Mouse (Mus musculus) frontal cortex, postnatal 14 days (tissue): Measurements from ENCODE around the gene Hkdc1.
"Not testable (repeated sequence)": the region's sequence is repeated elsewhere in the genome, so short reads cannot be mapped to it uniquely, and the experiment has no call there.

Source experiments
- DNase-seq, 2 experiments: peaks; one replicate each; pipeline ENCODE4 v3.0.0; 2022; ENCODE audit warnings: low spot score in 2 of 2

The Hkdc1 gene

DNA sequence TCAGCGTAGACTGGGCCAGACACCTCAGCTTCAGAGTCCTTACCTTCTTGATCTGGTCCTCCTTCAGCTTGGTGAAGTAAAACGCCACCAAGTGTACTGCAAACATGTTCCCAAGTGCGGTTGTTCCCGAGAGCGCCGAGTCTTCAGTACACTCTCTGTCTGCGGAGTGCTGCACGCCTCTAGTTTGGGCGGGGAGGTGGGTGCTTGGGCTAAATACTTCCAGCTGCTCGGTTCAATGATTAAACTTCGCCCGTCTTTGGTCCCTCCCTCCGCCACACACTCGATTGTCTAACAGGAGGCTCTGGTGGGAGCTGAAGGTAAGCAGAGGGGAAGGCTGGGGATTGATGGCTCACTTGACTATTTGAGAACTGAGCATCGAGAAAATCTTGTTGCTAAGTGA, at the start of gene Hkdc1:
TSS of gene Hkdc1 (minus strand) at position 237 of the 400 bp plus-strand sequence.
- DNase-seq: no peak

DNA sequence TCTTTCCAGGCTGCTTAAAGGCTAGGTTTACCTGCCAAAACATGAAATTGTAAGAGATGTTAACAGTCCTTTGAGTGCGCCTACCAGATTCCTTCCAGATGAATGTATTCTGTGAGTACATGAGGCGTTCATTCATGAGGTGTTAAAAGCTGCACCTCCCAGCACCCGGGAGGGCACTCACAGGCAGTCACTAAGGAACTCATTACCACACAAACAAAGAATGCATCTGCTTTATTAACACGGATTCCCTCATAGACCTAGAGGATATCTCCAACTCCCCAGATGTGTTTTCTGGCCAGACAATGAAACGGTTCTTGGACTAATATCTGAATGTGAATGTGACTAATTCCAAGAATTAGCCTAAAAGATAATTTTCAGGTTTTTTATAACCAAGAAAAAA, 48.8 kb upstream of the Hkdc1 start:
- no peak for DNase-seq

DNA sequence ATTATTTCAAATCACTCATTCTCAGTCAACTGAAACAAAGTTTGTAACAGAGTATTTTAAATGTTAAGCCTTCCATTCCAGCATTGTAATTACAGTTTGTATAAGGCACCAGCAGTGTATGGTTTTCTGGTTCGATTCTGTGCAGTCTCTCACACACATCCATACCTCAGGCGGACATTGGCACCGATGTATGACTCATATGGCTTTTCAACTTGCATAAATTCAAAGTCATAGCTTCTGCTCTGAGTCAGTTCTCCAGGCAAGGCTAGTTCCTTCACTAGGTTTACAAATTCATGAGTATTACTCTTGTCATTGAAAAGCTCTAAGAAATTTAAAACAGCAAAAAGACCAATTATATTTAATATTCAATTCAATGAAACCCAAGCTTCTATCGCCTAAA, 47.4 kb upstream of the Hkdc1 start:
- no peak for DNase-seq

DNA sequence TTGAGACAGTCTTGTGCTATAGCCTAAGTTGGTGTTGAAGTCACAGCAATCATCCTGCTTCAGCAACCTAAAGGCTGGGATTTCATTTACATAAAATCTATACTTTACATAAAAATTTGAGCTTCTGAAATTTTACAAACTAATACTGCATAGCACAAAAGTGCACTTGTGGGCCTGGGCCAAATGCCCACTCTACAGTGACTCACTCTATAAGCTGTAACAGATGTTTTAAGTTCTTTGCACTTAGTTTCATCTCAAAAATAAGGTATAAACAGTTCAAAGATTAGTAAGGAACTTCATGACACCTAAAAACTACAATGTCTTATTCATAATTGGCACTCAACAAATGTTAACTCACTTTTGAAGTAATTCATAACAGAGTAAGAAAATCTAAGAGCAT, 39.0 kb upstream of the Hkdc1 start:
- no peak for DNase-seq

DNA sequence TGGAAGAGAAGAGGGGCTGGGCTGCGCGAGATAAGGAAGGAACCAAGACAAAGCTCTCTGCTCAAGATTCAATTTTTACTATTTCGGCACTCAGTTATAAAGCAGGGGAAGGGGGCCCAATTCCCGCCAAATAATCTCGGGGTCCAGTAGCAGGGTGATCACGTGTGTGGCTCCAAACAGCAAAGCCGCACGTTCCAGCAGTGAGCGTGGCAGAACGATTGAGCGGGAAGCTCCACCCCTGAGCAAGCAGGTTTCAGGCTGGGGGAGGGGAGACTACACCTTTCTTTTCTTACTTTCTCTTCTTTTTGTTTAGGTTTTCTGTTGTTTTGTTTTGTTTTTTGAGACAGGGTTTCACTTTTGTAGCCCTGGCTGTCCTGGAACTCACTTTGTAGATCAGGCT, 29.7 kb upstream of the Hkdc1 start:
- DNase-seq: not testable (repeated sequence)

DNA sequence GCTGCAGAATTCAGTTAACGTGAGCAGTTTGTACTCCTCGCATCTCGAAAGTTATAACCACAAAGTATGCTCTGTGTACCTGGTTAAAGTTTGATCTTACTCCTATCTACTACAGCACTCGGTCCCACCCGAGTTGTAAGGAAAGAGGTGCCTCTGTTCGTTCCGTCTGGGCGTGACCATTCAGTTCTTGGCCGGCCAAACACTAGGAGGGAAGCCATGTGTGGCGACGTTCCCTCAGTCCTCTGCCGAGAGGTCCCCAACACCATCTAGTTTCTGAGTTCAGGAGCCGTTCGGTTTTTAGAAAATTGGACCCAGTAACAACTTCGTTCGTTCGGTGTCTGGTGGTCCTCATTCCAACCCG, 28.0 kb upstream of the Hkdc1 start:
- no peak for DNase-seq

DNA sequence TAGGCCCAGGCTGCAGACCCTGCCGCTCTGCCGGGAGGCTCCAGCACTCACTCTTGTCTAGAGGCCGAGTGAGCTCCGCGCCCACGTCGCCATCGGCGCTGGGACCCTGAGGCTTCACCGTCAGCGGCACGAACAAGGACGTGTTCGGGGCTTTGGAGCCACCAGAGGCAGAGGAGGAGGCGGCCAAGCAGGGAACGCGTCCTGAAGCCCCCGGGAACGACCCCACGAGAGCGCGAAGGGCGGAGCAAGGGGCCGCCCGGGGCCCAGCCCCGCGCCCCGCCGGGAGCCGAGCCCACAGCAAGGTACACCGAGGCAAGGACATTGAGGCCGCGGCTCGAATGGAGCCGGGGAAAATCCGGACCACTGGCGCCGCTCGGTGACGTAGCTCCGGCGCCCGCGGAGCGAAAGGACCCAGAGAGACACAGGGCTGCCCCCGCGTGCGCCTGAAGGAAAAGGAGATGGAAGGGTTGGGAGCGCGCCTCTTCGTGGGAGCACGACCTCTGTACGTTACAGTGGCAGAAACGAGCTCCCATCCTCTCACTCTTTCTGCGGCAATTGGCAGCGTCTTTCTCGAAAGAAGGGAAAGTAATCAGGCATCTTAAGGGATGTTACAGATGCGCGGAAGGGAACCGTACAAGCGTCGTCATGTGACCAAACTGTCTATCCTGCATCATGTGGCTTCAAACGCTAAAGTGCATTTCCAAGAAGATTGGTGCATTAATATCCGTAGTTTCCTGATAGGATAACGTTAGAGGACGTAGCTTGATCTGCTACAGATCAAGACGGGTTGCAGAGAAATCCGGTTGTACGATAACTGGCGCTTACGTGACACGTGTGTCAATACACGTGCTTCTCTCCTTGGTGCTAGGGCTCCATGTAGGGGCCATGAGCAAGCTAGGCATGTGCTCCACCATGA, 27.3 kb upstream of the Hkdc1 start, which contains the start of the genes 4930507D05Rik and Supv3l1:
TSS of gene 4930507D05Rik (plus strand) at position 126 of the 916 bp plus-strand sequence.
TSS of gene Supv3l1 (minus strand) at position 375 of the 916 bp plus-strand sequence.
- DNase-seq: peak; percentile 88

DNA sequence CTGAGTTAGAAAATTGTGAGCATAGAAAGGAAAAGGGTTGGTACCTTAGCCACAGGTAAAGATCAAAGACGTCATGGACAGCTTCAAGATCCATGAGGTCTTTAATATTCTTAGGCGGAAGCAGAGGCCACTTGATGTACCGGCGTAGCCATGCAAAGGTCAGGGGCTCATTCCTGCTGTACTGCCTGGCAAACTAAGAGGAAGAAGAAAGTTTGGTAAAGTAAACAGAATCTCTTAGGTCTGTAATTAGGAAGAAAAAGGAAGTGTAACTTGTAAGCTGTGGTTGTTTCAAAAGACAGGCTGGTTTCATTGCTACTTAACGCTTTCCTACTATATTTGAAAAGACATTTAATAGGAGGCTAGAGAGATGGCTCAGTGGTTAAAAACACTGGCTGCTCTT, 8.1 kb upstream of the Hkdc1 start:
- no peak for DNase-seq

DNA sequence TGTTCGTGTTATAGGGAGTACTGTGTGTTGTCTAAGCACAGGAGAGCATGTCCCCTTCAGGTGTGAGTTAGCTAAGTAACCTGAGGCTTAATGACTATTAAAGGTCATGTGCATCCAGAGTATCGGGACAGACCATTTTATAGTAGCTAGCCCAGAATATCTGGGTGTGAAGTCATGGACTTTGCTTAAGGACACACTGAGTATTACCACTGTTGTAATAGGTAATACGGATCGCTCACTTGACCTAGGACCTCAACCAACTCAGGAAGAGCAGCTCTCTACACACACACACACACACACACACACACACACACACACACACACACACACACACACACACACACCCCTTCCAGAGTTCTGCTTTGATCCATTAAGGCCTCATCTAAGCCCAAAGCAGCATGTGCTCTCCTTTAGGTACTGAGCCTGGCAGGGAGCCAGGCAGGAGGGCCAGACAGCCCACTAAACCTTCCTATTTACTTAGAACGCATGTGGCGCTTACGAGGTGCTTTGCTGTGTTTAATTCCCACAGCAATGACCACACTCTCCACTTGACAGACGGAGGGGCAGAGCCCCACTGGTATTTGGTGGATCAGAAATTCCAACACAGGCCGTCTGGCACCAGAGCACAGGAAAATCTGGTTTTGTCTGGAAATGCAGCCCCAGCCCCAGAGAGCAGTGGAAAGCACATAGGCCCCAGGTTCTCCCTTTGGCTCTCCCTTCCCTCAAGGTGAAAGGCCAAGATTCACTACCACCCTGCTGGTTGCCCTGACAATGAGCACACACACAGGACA, 3.0 kb upstream of the Hkdc1 start:
- DNase-seq: no peak

DNA sequence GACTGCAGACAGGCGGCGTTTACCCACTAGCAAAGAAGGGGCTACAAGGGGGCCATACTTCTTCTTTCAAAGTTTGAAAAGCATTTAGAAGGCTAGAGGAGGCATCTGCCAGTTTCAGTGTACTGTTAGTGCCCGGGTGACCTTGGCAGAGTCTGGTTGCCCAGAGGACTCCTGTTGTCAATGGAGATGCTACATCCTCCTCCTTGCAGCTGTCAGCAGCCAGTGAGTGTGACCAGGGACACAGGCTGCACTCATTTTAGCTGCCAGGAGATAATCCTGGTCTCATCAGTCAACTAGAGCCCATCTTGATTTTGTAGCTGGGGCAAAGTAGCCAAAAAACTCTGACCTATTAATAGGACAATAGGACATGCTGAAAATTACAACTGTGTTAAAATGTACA, 1.2 kb downstream of the Hkdc1 start:
- DNase-seq: no peak

DNA sequence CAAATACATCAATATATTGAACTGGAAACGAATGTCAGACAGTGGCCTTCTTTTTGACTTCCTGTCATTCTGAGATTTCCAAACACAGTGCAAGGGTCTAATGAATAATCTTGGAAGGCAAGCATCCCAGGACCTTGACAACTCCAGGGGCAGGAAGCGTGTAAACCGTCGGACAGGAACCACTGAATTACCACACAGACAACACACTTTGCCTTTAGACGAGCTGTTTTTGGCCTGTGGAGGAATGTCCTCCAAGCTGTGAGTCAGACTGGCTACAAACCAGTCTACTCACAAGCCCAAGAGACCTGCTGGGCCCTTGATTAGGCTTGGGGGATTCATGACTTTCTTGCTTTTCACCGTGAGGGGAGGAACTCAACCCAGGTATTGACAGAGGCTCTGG, 1.9 kb downstream of the Hkdc1 start:
- no peak for DNase-seq

DNA sequence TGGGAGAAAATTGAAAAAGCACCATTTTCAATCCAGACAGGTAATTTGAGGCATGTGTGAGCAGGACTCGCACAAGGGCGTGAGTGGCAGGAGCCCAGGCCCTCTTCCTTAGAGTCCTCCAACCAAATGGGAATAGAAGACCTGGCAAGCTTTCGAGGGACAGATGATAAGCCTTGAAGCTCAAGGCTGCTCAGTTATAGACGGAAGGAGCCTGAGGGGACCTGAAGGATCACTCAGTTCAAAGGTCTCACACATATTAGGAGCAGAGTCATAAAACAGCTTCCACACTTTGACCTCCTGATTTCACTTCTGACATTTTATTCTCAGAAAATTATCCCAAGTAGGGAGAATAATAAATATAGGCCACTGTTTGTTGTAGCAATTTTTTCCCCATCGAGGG, 2.9 kb downstream of the Hkdc1 start:
- no peak for DNase-seq

DNA sequence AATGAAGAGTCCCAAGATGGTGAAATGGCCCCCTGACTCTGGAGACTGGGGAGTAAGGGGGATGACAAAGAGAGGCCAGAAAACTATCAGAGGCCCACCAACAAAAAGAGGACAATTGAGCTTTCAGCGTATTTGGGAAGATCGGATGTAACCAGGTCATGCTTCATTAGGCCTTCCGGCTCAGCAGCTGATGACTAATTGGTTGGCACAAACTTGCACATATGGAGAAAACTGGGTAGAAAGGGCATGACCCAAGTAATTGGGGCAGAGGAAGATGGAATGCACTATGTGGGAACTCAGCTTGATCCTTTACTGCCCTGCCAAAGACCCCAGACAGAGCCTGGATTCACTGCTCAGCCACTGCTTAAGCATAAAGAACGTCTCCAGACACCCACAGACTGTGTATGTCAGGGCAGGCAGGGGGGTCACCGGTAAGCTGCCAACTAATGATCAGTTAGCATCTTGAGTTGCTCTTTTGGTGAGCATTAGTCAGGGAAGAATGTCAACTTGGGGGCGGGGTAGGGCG, 3.4 kb downstream of the Hkdc1 start:
- no peak for DNase-seq

DNA sequence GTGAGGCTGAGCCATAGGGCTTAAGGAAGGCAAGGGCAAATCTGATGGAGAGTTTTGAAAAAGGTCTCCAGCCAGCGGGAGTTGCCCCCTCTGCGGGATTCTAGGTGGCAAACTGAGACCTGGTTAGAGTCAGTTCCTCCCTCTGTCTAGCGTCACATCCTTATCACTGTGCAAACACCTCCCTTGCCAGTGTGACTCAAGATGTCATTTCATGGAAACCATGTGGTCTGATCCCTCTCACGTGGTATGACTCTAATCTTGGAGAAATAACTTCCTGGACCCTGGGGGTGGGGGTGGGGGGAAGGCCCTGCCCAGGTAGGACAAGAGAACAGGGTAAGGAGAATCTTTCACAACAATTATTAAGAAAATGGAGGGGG, 8.7 kb downstream of the Hkdc1 start:
- DNase-seq: no peak

DNA sequence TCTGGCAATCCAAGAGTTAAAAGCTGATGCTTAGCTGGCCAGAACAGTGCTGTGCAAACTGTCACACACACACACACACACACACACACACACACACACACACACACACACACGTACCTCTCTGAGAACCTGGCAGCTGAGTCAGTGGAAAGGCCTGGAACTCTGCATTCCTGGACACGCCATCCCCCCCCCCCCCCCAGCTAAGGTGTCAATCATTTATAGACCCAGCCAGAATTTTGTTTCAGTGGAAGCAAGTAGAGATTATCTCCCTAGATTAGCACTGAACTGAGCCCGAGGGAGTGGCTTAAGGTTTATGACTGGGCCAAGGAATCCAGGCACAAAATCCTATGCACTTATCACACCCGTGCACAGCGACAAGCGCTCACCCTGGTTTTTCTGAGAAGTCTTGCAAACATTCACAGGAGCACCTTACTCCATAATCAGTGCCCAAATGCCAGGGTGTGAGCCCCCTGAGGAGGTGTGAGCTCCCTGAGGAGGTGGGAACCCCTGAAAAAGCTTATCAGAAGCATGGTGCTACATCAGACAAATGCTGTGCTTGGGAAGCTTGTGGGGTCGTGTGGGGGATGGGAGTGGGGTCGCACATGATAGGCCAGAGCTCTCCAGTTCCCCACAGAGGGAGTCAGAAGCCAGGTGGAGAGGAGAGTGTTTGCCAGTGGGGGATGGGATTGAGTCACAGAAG, 9.2 kb downstream of the Hkdc1 start:
- no peak for DNase-seq

DNA sequence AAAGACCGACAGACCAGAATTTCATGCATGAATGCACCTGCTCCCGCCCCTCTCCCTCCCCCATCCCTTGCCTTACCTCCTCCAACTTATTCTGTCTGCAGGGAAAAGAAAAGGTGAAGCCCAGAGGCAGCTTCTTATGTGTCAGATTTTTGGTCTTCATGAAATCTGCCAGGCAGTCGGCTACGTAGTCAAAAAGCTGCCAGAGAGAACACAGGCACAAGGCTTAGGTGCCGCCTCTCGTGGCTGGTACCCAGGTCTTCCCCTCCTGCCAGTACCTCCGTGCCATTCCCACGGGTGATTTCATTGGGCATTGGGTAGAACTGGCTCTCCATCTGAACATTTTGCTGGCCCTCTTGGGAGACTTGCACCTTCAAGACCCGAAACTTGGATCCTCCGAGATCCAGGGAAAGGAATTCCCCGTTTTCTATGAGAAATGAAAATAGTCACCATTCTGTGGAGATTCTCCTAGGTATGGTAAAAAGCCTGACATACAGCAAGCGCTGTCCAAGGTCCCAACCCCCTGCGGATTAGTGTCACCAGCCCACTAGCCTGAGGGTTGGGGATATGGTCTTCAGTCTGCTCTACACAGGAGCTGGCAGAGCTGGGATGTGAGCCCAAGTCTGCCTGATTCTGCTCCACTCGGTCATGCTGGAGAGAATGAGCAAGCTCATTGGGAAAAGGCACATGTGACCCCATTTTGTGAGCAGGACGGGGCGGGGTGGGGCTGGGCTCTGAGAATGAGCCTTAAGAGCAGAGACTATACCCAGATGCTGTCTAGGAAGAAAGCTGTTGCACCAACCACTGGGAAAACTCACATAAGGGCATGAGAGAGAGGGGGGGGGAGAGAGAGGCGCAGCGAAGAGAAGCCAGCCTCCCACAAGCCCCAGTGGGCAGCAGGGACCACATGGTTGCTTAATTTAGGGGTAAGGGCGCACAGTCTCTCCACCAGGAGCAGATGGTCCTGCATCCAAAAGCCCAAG, 10.6 kb downstream of the Hkdc1 start:
- no peak for DNase-seq

DNA sequence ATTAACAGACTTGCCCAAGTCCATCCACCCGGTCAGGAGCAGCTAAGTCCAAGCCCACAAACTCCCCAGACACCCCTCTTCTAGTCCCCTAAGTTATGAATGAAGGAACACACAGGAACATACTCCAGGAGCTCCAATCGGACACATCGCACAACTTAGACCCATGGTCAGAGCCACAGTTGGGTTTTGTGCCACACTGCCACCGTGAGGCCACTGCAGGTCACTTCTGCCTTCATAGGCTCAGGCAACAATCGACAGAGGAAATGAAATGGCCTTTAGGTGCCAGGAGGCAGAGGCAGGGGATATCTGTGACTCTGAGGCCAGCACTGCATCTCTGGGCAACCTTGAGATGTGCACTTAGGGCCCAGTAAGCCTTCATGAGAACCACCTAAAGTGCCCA, 11.3 kb downstream of the Hkdc1 start:
- DNase-seq: peak; percentile 46 to 71

DNA sequence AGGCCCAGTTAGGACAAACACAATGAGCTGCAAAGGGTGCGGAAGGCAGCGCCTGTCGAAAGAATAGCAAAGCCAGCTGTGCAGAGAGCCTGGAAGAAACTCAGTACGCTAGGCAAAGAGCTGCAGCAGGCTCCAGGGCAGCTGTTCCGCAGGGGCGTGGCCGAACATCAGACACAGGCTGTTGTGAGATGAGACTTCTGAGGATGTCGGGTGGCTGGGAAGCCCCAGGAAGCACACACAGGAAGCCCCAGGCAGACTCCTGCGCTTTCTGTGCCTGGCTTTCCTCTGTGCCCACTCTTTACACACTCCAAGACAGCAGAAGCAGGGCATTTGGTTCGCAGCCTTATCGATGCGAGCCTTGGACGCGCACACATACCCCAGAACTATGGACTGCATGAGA, 17.4 kb downstream of the Hkdc1 start:
- DNase-seq: no peak

DNA sequence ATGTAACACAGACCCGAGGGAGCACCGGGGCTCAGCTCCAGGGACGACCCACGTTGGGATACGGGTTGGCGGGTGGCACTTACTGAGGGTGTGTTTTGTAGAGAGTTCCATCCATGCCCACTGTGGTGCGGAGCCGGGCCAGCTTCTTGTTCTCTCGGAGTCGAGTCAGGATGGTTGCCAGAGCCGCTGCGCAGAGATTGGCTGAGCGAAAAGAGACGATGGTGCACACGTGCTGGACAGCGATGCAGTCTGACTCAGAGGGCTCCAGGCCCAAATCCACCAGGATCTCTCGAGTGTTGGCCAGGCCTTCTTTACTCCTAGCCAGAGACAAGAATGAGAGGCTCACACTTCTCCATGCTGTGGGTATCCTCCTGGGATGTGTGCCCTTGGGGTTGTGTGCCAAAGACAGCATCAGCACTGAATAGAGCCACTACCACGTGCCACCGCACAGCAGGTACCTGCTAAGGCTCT, 20.6 kb downstream of the Hkdc1 start:
- DNase-seq: no peak

DNA sequence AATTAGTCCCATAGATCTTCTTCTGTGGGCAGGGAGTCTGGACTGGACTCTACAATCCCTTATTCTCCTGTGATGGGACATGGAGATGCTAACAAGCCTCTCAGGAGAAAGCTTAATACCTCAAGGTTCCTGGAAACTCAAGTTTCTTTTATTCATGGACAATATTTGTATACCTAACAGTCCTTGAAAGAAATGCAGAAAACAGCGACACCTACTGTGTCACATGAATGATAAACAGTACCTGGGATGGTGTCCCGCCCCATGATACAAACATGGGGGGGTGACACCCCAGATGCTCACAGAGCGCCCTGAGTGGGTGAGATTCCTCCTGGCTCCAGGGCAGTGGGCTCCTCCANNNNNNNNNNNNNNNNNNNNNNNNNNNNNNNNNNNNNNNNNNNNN, 39.3 kb downstream of the Hkdc1 start:
- no peak for DNase-seq

DNA sequence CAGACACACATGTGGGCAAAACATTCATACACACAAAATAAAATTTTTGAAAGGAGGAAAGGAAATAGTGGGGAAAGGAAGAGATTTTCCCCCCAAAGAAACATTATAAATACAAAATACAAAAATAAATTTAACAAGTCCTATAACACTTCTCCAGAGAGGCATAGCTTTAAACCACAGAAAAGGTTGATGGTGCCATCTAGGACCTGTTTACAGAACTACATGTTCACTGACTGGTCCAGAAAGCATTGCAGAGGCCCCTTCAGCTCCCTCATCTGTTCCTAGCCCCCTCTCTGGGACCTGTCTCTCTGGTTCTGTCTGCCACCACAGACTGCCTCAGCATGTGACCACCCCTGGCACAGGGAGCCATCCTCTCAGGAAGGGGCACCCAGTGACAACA, 41.4 kb downstream of the Hkdc1 start:
- DNase-seq: no peak
